Mouse (Mus musculus) G1E (cell line): ENCODE results near the gene D930020B18Rik. TPM values are rescaled to one million over a fixed set of nuclear protein-coding genes. Genes with fewer than 3 reads are reported as not detected.
A peak's percentile ranks its signal among the peaks of the same experiment; 100 is the strongest.

Source experiments
- ATAC-seq: 2 replicates; pipeline ENCODE4 v1.8.0; 2016; ENCODE audit warnings: mild to moderate bottlenecking; ENCODE audit not compliant: insufficient number of reproducible peaks, poor library complexity, low FRiP score, severe bottlenecking; ENCODE audit errors: extremely low read depth
- DNase-seq: peaks from one replicate; pipeline ENCODE4 v3.0.0; 2012; ENCODE audit warnings: low spot score
- H3K27me3 ChIP-seq: 2 replicates; pipeline ENCODE4 v1.6.1; 2012; ENCODE audit warnings: mild to moderate bottlenecking, low read length, inconsistent platforms; ENCODE audit not compliant: insufficient read depth
- H3K36me3 ChIP-seq: replicated peaks from 2 replicates; pipeline ENCODE3; 2012; ENCODE audit warnings: mild to moderate bottlenecking, inconsistent platforms
- H3K4me1 ChIP-seq: 2 replicates; pipeline ENCODE4 v1.6.1; 2012; ENCODE audit warnings: low read depth, low read length, inconsistent platforms, mixed read lengths; ENCODE audit not compliant: insufficient read depth
- H3K4me3 ChIP-seq: 2 replicates; pipeline ENCODE4 v1.5.1; 2012; ENCODE audit warnings: low read depth, mild to moderate bottlenecking, inconsistent platforms, low read length, moderate library complexity, mixed read lengths
- H3K9me3 ChIP-seq: replicated peaks from 2 replicates; pipeline ENCODE4 v1.6.1; 2012; ENCODE audit warnings: inconsistent platforms
- CTCF ChIP-seq: IDR thresholded peaks from 2 replicates; pipeline ENCODE4 v1.5.1; 2012; ENCODE audit warnings: low read depth, low read length, inconsistent platforms, mixed read lengths
- GATA1 ChIP-seq: IDR thresholded peaks from 2 replicates; pipeline ENCODE4 v1.6.1; 2012; ENCODE audit warnings: borderline replicate concordance, low read length, inconsistent platforms, mixed read lengths
- GATA2 ChIP-seq: IDR thresholded peaks from 2 replicates; pipeline ENCODE4 v1.6.1; 2012; ENCODE audit warnings: low read depth, low read length, inconsistent platforms, borderline replicate concordance
- POLR2AphosphoS5 ChIP-seq: IDR thresholded peaks from 2 replicates; pipeline ENCODE4 v1.6.1; 2012; ENCODE audit warnings: low read depth, low read length, inconsistent platforms; ENCODE audit not compliant: insufficient replicate concordance
- TAL1 ChIP-seq: conservative IDR thresholded peaks from 2 replicates; pipeline ENCODE4 v1.6.1; 2012; ENCODE audit warnings: low read depth, low read length, inconsistent platforms, mixed read lengths
- polyA plus RNA-seq: library from polyadenylated mRNA; stranded (reverse); fragments of >175 nt; gene quantifications from 2 replicates; pipeline ENCODE4 v1.2.3, GENCODE M21; 2012
- total RNA-seq, 2 experiments: library from RNA; stranded (forward) in 1 of 2; stranded (reverse) in 1 of 2; fragments of 200-1000 nt in 1 of 2; fragments of >200 nt in 1 of 2; fragmentation: Nextera tagmentation in 1 of 2; gene quantifications; 2 replicates each; pipeline ENCODE4 v1.2.3; 2014 to 2017

The D930020B18Rik gene
- total and polyA plus RNA-seq, 3 experiments, result 0.05 TPM; not detected in 2

DNA sequence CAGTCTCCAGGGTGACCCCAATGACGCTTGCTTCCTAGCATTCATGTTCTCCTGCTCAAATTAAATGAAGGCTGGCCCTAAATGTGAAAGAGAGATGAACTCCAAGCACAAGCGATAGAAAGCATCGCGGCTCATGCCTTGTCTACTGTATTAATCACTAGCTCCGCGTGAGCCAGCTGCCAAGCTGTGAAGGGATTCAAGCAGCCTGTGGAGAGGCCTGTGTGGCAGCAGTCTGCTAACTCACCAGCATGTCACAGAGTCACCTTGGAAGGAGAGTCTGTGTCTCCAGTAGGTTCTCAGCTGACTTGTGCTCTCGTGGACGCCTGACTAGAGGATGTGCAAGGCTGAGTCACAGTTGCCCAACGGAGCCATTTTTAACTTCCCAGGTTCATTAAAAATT is 91.2 kb downstream of the D930020B18Rik start:
- DNase-seq (no peak), ATAC-seq (no peak)
- Histone ChIP-seq H3K36me3 (no peaks in the 10 kb centered on the region), H3K9me3 (no peaks in the 10 kb centered on the region), H3K27me3 (no peaks in the 10 kb centered on the region), H3K4me1 (0 out of 2 replicates have a peak, but pooled peaks cover 2% of the 10 kb centered on the region), H3K4me3 (no peak overlapping the region)
- TF ChIP-seq TAL1 (no peak), POLR2AphosphoS5 (no peak), GATA1 (no peak)

- no peak overlapping the region for H3K4me3 ChIP-seq
- H3K27me3 ChIP-seq, result no peaks in the 10 kb centered on the region
- DNase-seq, result no peak
- TF ChIP-seq POLR2AphosphoS5 (no peak), GATA1 (no peak), TAL1 (no peak), CTCF (no peak), GATA2 (no peak)
- no peak for ATAC-seq
- H3K9me3 ChIP-seq, result no peaks in the 10 kb centered on the region
- H3K36me3 ChIP-seq, result peaks cover 4% of the 10 kb centered on the region
- peaks cover 30% of the 10 kb centered on the region for H3K4me1 ChIP-seq
Measured at GRCm38 (mm10) chr10:121737256-121737655, 95.9 kb downstream of the D930020B18Rik start.

- peaks cover 1% of the 10 kb centered on the region; the same call in 1 of the 2 replicates for H3K9me3 ChIP-seq
- DNase-seq (peak; percentile 94), ATAC-seq (peak; percentile 91)
- H3K4me1 ChIP-seq, result peaks cover 34% of the 10 kb centered on the region
- TF ChIP-seq CTCF (no peak), TAL1 (no peak), POLR2AphosphoS5 (no peak), GATA2 (no peak), GATA1 (no peak)
- H3K36me3 ChIP-seq, result peaks cover 25% of the 10 kb centered on the region
- peak within 1 kb of the TSS; percentile 98 for H3K4me3 ChIP-seq
- no peaks in the 10 kb centered on the region for H3K27me3 ChIP-seq
Measured at GRCm38 (mm10) chr10:121739548-121740505, 98.4 kb downstream of the D930020B18Rik start, which contains the start of gene BC048403. TSS of gene BC048403 (plus strand) at chr10:121739937.

- DNase-seq (no peak), ATAC-seq (no peak)
- no peaks in the 10 kb centered on the region for H3K27me3 ChIP-seq
- H3K4me1 ChIP-seq, result peaks cover 32% of the 10 kb centered on the region
- H3K36me3 ChIP-seq, result peaks cover 50% of the 10 kb centered on the region
- TF ChIP-seq CTCF, result no peak
- no peak for TF ChIP-seq POLR2AphosphoS5
- no peak for TF ChIP-seq TAL1
- TF ChIP-seq GATA2, result no peak
- peaks cover 2% of the 10 kb centered on the region; the same call in 1 of the 2 replicates for H3K9me3 ChIP-seq
- no peak overlapping the region for H3K4me3 ChIP-seq
Measured at GRCm38 (mm10) chr10:121742336-121742735, 100.9 kb downstream of the D930020B18Rik start.

Other genes with a start within 250 kb of the D930020B18Rik start
- gene Rassf3, start 165.2 kb upstream of the D930020B18Rik start, total RNA-seq (2014; fragmentation: Nextera tagmentation), result 0.58 TPM in 1 of 2 replicates, not detected in the other
- gene Rassf3, start 165.2 kb upstream of the D930020B18Rik start, total RNA-seq (2017), result 0.46 and 0.66 TPM in 2 replicates
- 0.07 and 0.14 TPM in 2 replicates for gene Rassf3, start 165.2 kb upstream of the D930020B18Rik start, polyA plus RNA-seq
- gene Tbk1, start 54.8 kb upstream of the D930020B18Rik start, total RNA-seq (2014; fragmentation: Nextera tagmentation), result 79.4 and 96.3 TPM in 2 replicates
- 98.3 and 107 TPM in 2 replicates for gene Tbk1, start 54.8 kb upstream of the D930020B18Rik start, total RNA-seq (2017)
- 4.1 and 6.8 TPM in 2 replicates for gene Tbk1, start 54.8 kb upstream of the D930020B18Rik start, polyA plus RNA-seq
- 87.0 and 107 TPM in 2 replicates for gene Xpot, start 15.3 kb upstream of the D930020B18Rik start, total RNA-seq (2014; fragmentation: Nextera tagmentation)
- gene Xpot, start 15.3 kb upstream of the D930020B18Rik start, total RNA-seq (2017), result 89.7 and 110 TPM in 2 replicates
- gene Xpot, start 15.3 kb upstream of the D930020B18Rik start, polyA plus RNA-seq, result 21.1 and 116 TPM in 2 replicates
- 21.9 and 24.9 TPM in 2 replicates for gene BC048403, start 98.3 kb downstream of the D930020B18Rik start, total RNA-seq (2014; fragmentation: Nextera tagmentation)
- gene BC048403, start 98.3 kb downstream of the D930020B18Rik start, total RNA-seq (2017), result 3.0 and 3.4 TPM in 2 replicates
- gene BC048403, start 98.3 kb downstream of the D930020B18Rik start, polyA plus RNA-seq, result 9.8 and 10.0 TPM in 2 replicates